In the genomic region with DNA sequence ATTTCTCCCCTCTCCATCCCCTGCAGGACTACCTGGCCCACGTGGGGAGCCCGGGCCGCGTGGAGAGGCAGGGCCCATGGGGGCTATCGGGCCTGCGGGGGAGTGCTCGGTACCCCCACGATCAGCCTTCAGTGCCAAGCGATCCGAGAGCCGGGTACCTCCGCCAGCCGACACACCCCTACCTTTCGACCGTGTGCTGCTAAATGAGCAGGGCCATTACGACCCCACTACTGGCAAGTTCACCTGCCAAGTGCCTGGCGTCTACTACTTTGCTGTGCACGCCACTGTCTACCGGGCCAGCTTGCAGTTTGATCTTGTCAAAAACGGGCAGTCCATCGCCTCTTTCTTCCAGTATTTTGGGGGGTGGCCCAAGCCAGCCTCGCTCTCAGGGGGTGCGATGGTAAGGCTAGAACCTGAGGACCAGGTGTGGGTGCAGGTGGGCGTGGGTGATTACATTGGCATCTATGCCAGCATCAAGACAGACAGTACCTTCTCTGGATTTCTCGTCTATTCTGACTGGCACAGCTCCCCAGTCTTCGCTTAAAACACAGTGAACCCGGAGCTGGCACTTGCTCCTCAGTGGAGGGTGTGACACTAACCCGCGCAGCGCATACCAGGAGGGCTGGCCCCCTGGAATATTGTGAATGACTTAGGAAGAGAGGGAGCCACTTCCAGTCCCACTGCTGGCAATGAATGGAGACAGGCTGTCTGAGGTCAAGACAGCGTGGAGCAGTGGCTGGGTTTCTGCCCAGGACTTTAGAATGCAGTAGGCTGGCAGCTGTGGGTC, we compare ENCODE assay signal across 10 mouse cellular contexts. TPM values are rescaled to one million over a fixed set of nuclear protein-coding genes. Genes with fewer than 3 reads are reported as not detected.
DNase-seq lines count a peak whose midpoint lies in the region; ATAC-seq and TF ChIP-seq lines count a peak whose summit lies in the region.
"Had no signal": no experiment of that assay in that cellular context is flagged by ENCODE, and none has a peak within 500 bp of the region (broad histone marks: within the 10 kb centered on the region; RNA-seq: fewer than 3 reads in every experiment).

No protein-coding gene starts in this region.

- H3K36me3 ChIP-seq in lung, embryonic 14.5 days (ENCODE audit: insufficient read depth) = peaks cover 47% of the 10 kb centered on the region
- no peaks in the 10 kb centered on the region for H3K36me3 ChIP-seq in hindbrain, embryonic 16.5 days (ENCODE audit: control insufficient read depth, insufficient read depth, low read length)
- H3K36me3 ChIP-seq in midbrain, embryonic 16.5 days (ENCODE audit: control insufficient read depth, insufficient read depth, low read length) = no peaks in the 10 kb centered on the region

- WGBS in cerebellum, adult 2 months = 58% methylated on average over 31 of the region's 31 CpGs
- 80% methylated on average over 31 of the region's 31 CpGs for WGBS in lung, embryonic 14.5 days
- WGBS in lung, adult 2 months = 70% methylated on average over 31 of the region's 31 CpGs
- WGBS in hindbrain, embryonic 16.5 days = 73% methylated on average over 31 of the region's 31 CpGs
- WGBS in midbrain, embryonic 16.5 days = 71% methylated on average over 26 of the region's 31 CpGs

- DNase-seq in cerebellum, adult 9-11 months = peak; percentile 63
- no peak for DNase-seq in cerebellum, adult 2 months
- DNase-seq in lung, embryonic 14.5 days = no peak
- DNase-seq in lung, adult 2 months = no peak
- no peak for DNase-seq in adrenal gland, postnatal 36 days
- no peak for DNase-seq in adrenal gland, adult 2 months

- no peak for TF ChIP-seq POLR2A in cerebellum, adult 2 months (IDR thresholded peaks at IDR 0.05; ENCODE audit: borderline replicate concordance, insufficient read depth, low read length)
- no peak for TF ChIP-seq POLR2A in lung, adult 2 months (IDR thresholded peaks at IDR 0.05; ENCODE audit: borderline replicate concordance, extremely low read depth, low read depth, low read length)

- H3K27ac ChIP-seq in cerebellum, adult 2 months (ENCODE audit: insufficient read depth, low read length) = no peak overlapping the region
- H3K27ac ChIP-seq in lung, embryonic 14.5 days (ENCODE audit: low read depth) = no peak overlapping the region
- H3K27ac ChIP-seq in hindbrain, embryonic 16.5 days (ENCODE audit: low read depth, low read length) = no peak overlapping the region
- no peak overlapping the region for H3K27ac ChIP-seq in midbrain, embryonic 16.5 days (ENCODE audit: low read length)

- no peak for TF ChIP-seq CTCF in cerebellum, adult 2 months (IDR thresholded peaks at IDR 0.05; ENCODE audit: borderline replicate concordance, insufficient read depth, low read depth, low read length)
- no peak for TF ChIP-seq CTCF in lung, embryonic 14.5 days (IDR thresholded peaks at IDR 0.05; ENCODE audit: low read depth)
- TF ChIP-seq CTCF in lung, adult 2 months (IDR thresholded peaks at IDR 0.05; ENCODE audit: insufficient read depth, low read length) = no peak

- peak overlapping the region; percentile 59 for H3K4me2 ChIP-seq in lung, embryonic 14.5 days
- peak overlapping the region; percentile 47 for H3K4me2 ChIP-seq in hindbrain, embryonic 16.5 days (ENCODE audit: low read length)
- no peak overlapping the region; the same call in 1 of the 2 replicates for H3K4me2 ChIP-seq in midbrain, embryonic 16.5 days (ENCODE audit: low read length)

- H3K4me1 ChIP-seq in cerebellum, adult 2 months (ENCODE audit: control insufficient read depth, insufficient read depth, low read length) = peaks cover 40% of the 10 kb centered on the region
- H3K4me1 ChIP-seq in lung, embryonic 14.5 days (ENCODE audit: insufficient read depth) = peaks cover 27% of the 10 kb centered on the region
- peaks cover 20% of the 10 kb centered on the region for H3K4me1 ChIP-seq in lung, adult 2 months (ENCODE audit: control insufficient read depth, insufficient read depth, low read length)
- peaks cover 42% of the 10 kb centered on the region for H3K4me1 ChIP-seq in hindbrain, embryonic 16.5 days (ENCODE audit: control insufficient read depth, insufficient read depth, low read depth, low read length)
- peaks cover 38% of the 10 kb centered on the region for H3K4me1 ChIP-seq in midbrain, embryonic 16.5 days (ENCODE audit: control insufficient read depth, insufficient read depth, low read length)

- H3K4me3 ChIP-seq in cerebellum, adult 2 months (replicated peaks; ENCODE audit: insufficient read depth, low read depth, low read length) = no peak overlapping the region
- peak overlapping the region; percentile 27; the same call in 1 of the 2 replicates for H3K4me3 ChIP-seq in lung, embryonic 14.5 days (ENCODE audit: low read depth, low read length)
- no peak overlapping the region for H3K4me3 ChIP-seq in lung, adult 2 months (replicated peaks; ENCODE audit: extremely low read depth, low read depth, low read length)
- H3K4me3 ChIP-seq in hindbrain, embryonic 16.5 days (ENCODE audit: low read length) = no peak overlapping the region
- H3K4me3 ChIP-seq in midbrain, embryonic 16.5 days (ENCODE audit: low read depth, low read length) = no peak overlapping the region
- H3K4me3 ChIP-seq: megakaryocyte, embryonic 14.5 days had no signal

- ATAC-seq in lung, embryonic 14.5 days (ENCODE audit: insufficient read depth) = no peak
- no peak for ATAC-seq in hindbrain, embryonic 16.5 days
- no peak for ATAC-seq in midbrain, embryonic 16.5 days
- ATAC-seq: inflammation-experienced regulatory T-cells, adult 6 months had no signal

- no peak overlapping the region for H3K9ac ChIP-seq in lung, embryonic 14.5 days
- peak overlapping the region; percentile 44; the same call in 1 of the 2 replicates for H3K9ac ChIP-seq in hindbrain, embryonic 16.5 days (ENCODE audit: low read depth, low read length)
- 0 out of 2 replicates have a peak overlapping the region, but pooled peaks have one; percentile 15 for H3K9ac ChIP-seq in midbrain, embryonic 16.5 days (ENCODE audit: low read depth, low read length)

- H3K9me3 ChIP-seq in lung, embryonic 14.5 days (ENCODE audit: low read depth, low read length) = no peaks in the 10 kb centered on the region
- no peaks in the 10 kb centered on the region for H3K9me3 ChIP-seq in hindbrain, embryonic 16.5 days (ENCODE audit: control insufficient read depth, low read length)
- H3K9me3 ChIP-seq in midbrain, embryonic 16.5 days (replicated peaks; ENCODE audit: control insufficient read depth, low read length, poor library complexity, severe bottlenecking) = no peaks in the 10 kb centered on the region
- H3K9me3 ChIP-seq: megakaryocyte, embryonic 14.5 days had no signal

- no peaks in the 10 kb centered on the region for H3K27me3 ChIP-seq in cerebellum, adult 2 months (ENCODE audit: control insufficient read depth, insufficient read depth, low read length)
- H3K27me3 ChIP-seq in lung, embryonic 14.5 days (ENCODE audit: insufficient read depth, low read length) = no peaks in the 10 kb centered on the region
- H3K27me3 ChIP-seq in hindbrain, embryonic 16.5 days (replicated peaks; ENCODE audit: control insufficient read depth, insufficient read depth, low read length) = no peaks in the 10 kb centered on the region
- H3K27me3 ChIP-seq in midbrain, embryonic 16.5 days (ENCODE audit: control insufficient read depth, insufficient read depth, low read depth, low read length) = no peaks in the 10 kb centered on the region
- H3K27me3 ChIP-seq: megakaryocyte, embryonic 14.5 days had no signal

RNA-seq across cellular contexts. Expression of a gene that starts 1.4 kb away (rescaled TPM):
- 26.0 and 29.1 TPM in 2 replicates for polyA plus RNA-seq in cerebellum, adult 2 months (2012; rRNA removed)
- polyA plus RNA-seq in lung, embryonic 14.5 days (2014; fragmentation: Nextera tagmentation; extraction: Ambion mirVana) = 4.7 and 5.0 TPM in 2 replicates
- polyA plus RNA-seq in lung, adult 2 months (2012; rRNA removed) = 29.0 and 31.0 TPM in 2 replicates
- 8.5 and 9.5 TPM in 2 replicates for polyA plus RNA-seq in hindbrain, embryonic 16.5 days (2015; fragmentation: Nextera tagmentation; extraction: Ambion mirVana)
- polyA plus RNA-seq in midbrain, embryonic 16.5 days (2015; fragmentation: Nextera tagmentation; extraction: Ambion mirVana) = 4.6 and 5.5 TPM in 2 replicates
- 10 to 100 TPM; 13.0 to 20.4 TPM for total RNA-seq in adrenal gland, postnatal 36 days (2021)
- total RNA-seq in adrenal gland, adult 2 months (2021) = 10 to 100 TPM; 11.2 to 17.6 TPM
- 32.4 and 34.3 TPM in 2 replicates for polyA plus RNA-seq in adrenal gland, adult 2 months (2012; rRNA removed)
- polyA plus RNA-seq: inflammation-experienced regulatory T-cells, adult 6 months had no signal

RNA-seq across cellular contexts. Expression of a gene that starts 4.8 kb away (rescaled TPM):
- polyA plus RNA-seq in cerebellum, adult 2 months (2012; rRNA removed) = 0.41 and 0.75 TPM in 2 replicates
- 0.08 and 0.32 TPM in 2 replicates for polyA plus RNA-seq in lung, embryonic 14.5 days (2014; fragmentation: Nextera tagmentation; extraction: Ambion mirVana)
- 0.27 TPM in 1 of 2 replicates, not detected in the other for polyA plus RNA-seq in lung, adult 2 months (2012; rRNA removed)
- 0.14 and 0.24 TPM in 2 replicates for polyA plus RNA-seq in hindbrain, embryonic 16.5 days (2015; fragmentation: Nextera tagmentation; extraction: Ambion mirVana)
- 0.10 and 0.15 TPM in 2 replicates for polyA plus RNA-seq in midbrain, embryonic 16.5 days (2015; fragmentation: Nextera tagmentation; extraction: Ambion mirVana)
- total RNA-seq in adrenal gland, postnatal 36 days (2021) = under 1 TPM; 0.70 to 0.76 TPM
- total RNA-seq in adrenal gland, adult 2 months (2021) = under 1 TPM; 0.12 to 0.76 TPM
- polyA plus RNA-seq in adrenal gland, adult 2 months (2012; rRNA removed) = 1.1 TPM in 1 of 2 replicates, not detected in the other
- polyA plus RNA-seq: inflammation-experienced regulatory T-cells, adult 6 months had no signal

RNA-seq across cellular contexts. Expression of a gene that starts 4.9 kb away (rescaled TPM):
- 31.2 and 34.0 TPM in 2 replicates for polyA plus RNA-seq in cerebellum, adult 2 months (2012; rRNA removed)
- 85.6 and 89.2 TPM in 2 replicates for polyA plus RNA-seq in lung, embryonic 14.5 days (2014; fragmentation: Nextera tagmentation; extraction: Ambion mirVana)
- 24.6 and 25.0 TPM in 2 replicates for polyA plus RNA-seq in lung, adult 2 months (2012; rRNA removed)
- 33.0 and 37.8 TPM in 2 replicates for polyA plus RNA-seq in hindbrain, embryonic 16.5 days (2015; fragmentation: Nextera tagmentation; extraction: Ambion mirVana)
- polyA plus RNA-seq in midbrain, embryonic 16.5 days (2015; fragmentation: Nextera tagmentation; extraction: Ambion mirVana) = 25.6 and 26.0 TPM in 2 replicates
- total RNA-seq in adrenal gland, postnatal 36 days (2021) = 10 to 100 TPM; 28.0 to 32.7 TPM
- 10 to 100 TPM; 28.7 to 30.4 TPM for total RNA-seq in adrenal gland, adult 2 months (2021)
- 72.9 and 76.9 TPM in 2 replicates for polyA plus RNA-seq in adrenal gland, adult 2 months (2012; rRNA removed)

RNA-seq across cellular contexts. Expression of a gene that starts 6.9 kb away (rescaled TPM):
- 2.7 and 7.3 TPM in 2 replicates for polyA plus RNA-seq in cerebellum, adult 2 months (2012; rRNA removed)
- 0.07 and 0.11 TPM in 2 replicates for polyA plus RNA-seq in lung, embryonic 14.5 days (2014; fragmentation: Nextera tagmentation; extraction: Ambion mirVana)
- 0.25 and 0.34 TPM in 2 replicates for polyA plus RNA-seq in lung, adult 2 months (2012; rRNA removed)
- polyA plus RNA-seq in hindbrain, embryonic 16.5 days (2015; fragmentation: Nextera tagmentation; extraction: Ambion mirVana) = 0.20 and 0.31 TPM in 2 replicates
- 0.15 and 0.16 TPM in 2 replicates for polyA plus RNA-seq in midbrain, embryonic 16.5 days (2015; fragmentation: Nextera tagmentation; extraction: Ambion mirVana)
- under 1 TPM in 1 of 2 experiments, not detected in 1; 0.10 TPM for total RNA-seq in adrenal gland, postnatal 36 days (2021)
- total RNA-seq in adrenal gland, adult 2 months (2021) = under 1 TPM in 1 of 2 experiments, not detected in 1; 0.10 TPM
- 0.40 TPM in 1 of 2 replicates, not detected in the other for polyA plus RNA-seq in adrenal gland, adult 2 months (2012; rRNA removed)
- polyA plus RNA-seq: inflammation-experienced regulatory T-cells, adult 6 months had no signal

RNA-seq across cellular contexts. Expression of a gene that starts 25.8 kb away (rescaled TPM):
- polyA plus RNA-seq in cerebellum, adult 2 months (2012; rRNA removed) = 57.0 and 61.8 TPM in 2 replicates
- polyA plus RNA-seq in lung, embryonic 14.5 days (2014; fragmentation: Nextera tagmentation; extraction: Ambion mirVana) = 84.9 and 87.7 TPM in 2 replicates
- polyA plus RNA-seq in lung, adult 2 months (2012; rRNA removed) = 170 and 209 TPM in 2 replicates
- polyA plus RNA-seq in hindbrain, embryonic 16.5 days (2015; fragmentation: Nextera tagmentation; extraction: Ambion mirVana) = 12.3 and 15.3 TPM in 2 replicates
- polyA plus RNA-seq in midbrain, embryonic 16.5 days (2015; fragmentation: Nextera tagmentation; extraction: Ambion mirVana) = 9.6 and 10.5 TPM in 2 replicates
- 10 to 100 TPM; 30.7 to 73.7 TPM for total RNA-seq in adrenal gland, postnatal 36 days (2021)
- total RNA-seq in adrenal gland, adult 2 months (2021) = 10 to 100 TPM; 30.5 to 52.2 TPM
- polyA plus RNA-seq in adrenal gland, adult 2 months (2012; rRNA removed) = 24.9 and 39.4 TPM in 2 replicates
